12 mouse cellular contexts compared by ENCODE assay signal in the genomic region with DNA sequence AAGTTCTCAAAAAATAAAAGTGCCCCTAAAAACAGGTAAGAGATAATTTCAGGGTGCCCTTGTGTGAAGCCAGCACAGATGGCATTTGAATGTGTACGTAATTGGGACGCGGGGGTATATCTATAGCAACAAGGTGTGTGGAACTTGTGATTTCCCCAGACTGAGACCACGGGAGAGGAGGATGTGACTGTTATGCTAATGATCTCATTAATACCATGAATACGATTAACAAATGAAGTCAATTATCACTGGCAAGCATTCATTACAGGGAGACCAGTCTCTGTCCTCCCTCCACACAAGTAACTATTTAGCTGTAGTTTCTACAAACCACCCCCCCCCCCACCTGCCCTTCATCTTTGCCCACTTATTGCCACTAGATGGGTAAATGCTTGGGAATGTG.
"Had no signal": no experiment of that assay in that cellular context is flagged by ENCODE, and none has a peak within 500 bp of the region (broad histone marks: within the 10 kb centered on the region; RNA-seq: fewer than 3 reads in every experiment).

No protein-coding gene starts in this region.

- H3K36me3 ChIP-seq: limb, embryonic 12.5 days; liver, embryonic 13.5 days; midbrain, embryonic 15.5 days had no signal

- H3K4me2 ChIP-seq: limb, embryonic 12.5 days; liver, embryonic 13.5 days; midbrain, embryonic 15.5 days had no signal

- ATAC-seq: midbrain, embryonic 15.5 days had no signal

- H3K4me3 ChIP-seq: layer of hippocampus, adult 2 months; limb, embryonic 12.5 days; liver, embryonic 13.5 days; midbrain, embryonic 15.5 days had no signal

- DNase-seq: kidney, postnatal 10 days; kidney, postnatal 4 days; liver; liver, embryonic 13.5 days; lung, adult 18-20 months; right cerebral cortex, postnatal 4 days; spleen, adult 18-20 months; thymus, adult 18-20 months; thymus, postnatal 14 days had no signal

- H3K9me3 ChIP-seq: limb, embryonic 12.5 days; liver, embryonic 13.5 days; midbrain, embryonic 15.5 days had no signal

- H3K4me1 ChIP-seq: liver, embryonic 13.5 days had no signal

- H3K27me3 ChIP-seq: liver, embryonic 13.5 days; midbrain, embryonic 15.5 days had no signal

- H3K9ac ChIP-seq: limb, embryonic 12.5 days; liver, embryonic 13.5 days; midbrain, embryonic 15.5 days had no signal

- H3K27ac ChIP-seq: layer of hippocampus, adult 2 months; limb, embryonic 12.5 days; liver, embryonic 13.5 days; midbrain, embryonic 15.5 days had no signal
